Mouse (Mus musculus) mature B cell (primary cell): ENCODE data around the gene Aip.

Source experiments
- in situ Hi-C: fragments of 300-500 bp; cut with MboI; formaldehyde crosslinking; loops from 2 replicates; pipeline ENCODE4 v1.14.3; 2019

Aip gene

DNA sequence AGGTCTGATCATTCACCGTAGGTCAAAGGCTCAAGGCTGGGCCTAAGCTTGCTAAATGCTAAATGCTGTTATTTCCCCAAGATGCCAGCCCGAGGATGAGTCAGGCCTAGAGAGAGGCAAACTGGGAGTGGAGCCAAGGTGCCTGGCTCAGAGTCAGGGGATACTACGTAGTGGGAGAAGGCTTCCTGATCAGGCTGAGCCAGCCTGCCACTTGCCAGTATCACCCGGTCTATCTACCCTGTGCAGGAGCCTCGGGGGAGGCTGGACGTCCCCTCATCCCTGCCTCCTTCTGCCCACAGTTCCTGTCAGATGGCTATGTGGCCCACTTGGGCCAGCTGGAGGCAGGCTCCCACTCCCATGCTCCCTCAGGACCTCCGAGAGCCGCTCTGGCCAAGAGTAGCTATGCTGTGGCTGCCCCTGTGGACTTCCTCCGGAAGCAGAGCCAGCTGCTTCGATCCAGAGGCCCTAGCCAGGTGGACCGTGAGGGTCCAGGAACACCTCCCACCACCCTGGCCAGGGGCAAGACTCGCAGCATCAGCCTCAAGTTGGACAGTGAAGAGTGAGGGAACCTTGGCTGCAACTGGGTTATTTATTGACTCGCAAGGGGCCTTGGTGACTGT, 12.4 kb downstream of the Aip start:
- in situ Hi-C loops, result no loop called here

DNA sequence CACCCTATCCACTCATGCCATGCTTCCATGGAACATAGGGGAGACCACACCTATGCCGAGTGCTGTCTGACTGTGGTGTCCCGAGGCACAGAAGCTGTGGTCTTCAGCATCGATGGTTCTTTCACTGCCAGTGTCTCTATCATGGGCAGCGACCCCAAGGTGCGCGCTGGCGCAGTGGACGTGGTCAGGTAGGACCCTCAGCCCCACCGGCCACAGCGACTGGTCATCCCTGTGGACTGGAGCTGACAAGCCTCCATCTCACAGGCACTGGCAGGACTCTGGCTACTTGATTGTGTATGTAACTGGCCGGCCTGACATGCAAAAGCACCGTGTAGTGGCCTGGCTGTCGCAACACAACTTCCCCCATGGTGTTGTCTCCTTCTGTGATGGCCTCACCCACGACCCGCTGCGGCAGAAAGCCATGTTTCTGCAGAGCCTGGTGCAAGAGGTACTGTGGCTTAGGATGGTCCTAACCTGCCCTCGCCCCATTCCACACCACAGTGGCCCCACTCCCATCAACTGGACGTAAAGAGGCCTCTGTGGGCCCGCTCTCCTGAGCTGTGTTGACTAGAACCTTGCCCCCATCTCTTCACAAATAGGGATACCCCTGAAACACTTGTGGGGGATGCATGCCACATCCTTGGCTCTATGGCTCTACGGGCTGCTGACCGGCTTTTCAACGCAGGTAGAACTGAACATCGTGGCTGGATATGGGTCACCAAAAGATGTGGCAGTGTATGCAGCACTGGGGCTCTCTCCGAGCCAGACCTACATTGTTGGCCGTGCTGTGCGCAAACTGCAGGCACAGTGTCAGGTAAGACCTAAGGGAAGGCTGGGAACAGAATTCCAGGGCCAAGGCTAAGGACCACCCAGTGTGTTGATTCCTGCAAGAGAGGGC, 13.3 kb downstream of the Aip start:
- in situ Hi-C loops, result no loop called here

DNA sequence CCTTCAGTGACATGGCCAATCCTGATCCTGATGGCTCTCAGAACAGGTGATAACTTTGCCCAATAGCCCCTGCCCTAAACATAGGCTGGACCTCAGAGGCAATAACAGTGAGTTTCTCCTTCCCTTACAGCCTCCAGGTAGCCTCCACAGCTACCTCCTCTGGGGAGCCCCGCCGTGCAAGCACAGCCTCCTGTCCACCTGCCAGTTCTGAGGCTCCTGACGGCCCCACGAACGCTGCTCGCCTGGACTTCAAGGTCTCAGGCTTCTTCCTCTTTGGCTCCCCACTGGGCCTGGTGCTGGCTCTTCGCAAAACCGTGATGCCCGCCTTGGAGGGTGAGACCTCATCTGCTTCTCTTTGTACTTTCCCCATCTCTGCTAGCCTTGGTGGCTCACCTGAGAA, 17.1 kb downstream of the Aip start:
- in situ Hi-C loops, result no loop called here

DNA sequence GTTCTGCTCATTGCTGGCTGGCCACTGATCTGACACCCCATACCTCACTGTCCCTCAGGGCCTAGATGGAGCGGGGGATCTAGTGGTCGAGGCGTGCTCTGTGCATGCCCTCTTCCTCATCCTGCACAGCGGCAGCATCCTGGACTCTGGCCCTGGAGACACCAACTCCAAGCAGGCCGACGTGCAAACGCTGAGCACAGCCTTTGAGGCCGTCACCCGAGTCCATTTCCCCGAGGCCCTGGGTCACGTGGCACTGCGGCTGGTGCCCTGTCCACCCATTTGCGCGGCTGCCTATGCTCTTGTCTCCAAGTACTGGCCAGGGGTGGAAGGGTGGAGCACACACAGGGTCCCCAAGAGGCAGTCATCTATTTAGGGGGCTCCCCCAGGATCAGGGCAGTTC, 19.0 kb downstream of the Aip start:
- in situ Hi-C loops, result no loop called here

DNA sequence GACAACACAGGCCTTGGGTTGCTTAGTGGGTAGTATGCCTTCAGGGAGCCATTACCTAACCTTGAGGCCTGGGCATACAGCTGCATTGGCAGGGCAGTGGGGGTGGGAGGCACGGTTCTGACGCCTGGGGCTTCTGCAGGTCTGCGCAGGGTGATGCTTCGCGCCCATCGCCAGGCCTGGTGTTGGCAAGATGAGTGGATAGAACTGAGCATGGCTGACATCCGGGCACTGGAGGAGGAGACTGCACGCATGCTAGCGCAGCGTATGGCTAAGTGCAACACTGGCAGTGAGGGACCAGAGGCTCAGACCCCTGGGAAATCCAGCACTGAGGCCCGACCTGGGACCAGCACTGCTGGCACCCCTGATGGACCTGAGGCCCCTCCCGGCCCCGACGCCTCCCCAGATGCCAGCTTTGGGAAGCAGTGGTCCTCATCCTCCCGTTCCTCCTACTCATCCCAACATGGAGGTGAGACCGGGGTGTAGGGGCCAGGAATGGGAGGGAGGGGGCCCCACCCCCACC, 20.9 kb downstream of the Aip start:
- in situ Hi-C loops, result no loop called here

DNA sequence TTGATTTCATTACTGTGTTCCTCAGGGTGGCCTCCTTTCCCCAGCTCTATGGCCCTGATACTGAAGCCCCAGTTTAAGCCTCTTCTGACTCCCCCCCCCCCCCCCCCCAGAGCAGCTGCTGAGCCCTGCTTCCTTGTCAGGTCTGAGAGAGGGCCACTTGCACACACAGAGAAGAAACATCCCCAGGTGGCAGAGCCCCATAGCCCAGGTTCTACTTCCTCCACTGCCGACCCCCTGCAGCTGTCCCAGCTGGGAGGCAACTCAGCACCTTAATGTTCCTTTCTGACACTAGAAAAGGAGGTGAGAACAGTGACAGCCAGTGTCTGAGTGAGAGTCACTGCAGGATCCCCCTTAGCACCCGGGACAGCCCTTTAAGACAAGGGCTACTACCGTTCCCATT, 21.9 kb downstream of the Aip start:
- in situ Hi-C loops, result no loop called here

DNA sequence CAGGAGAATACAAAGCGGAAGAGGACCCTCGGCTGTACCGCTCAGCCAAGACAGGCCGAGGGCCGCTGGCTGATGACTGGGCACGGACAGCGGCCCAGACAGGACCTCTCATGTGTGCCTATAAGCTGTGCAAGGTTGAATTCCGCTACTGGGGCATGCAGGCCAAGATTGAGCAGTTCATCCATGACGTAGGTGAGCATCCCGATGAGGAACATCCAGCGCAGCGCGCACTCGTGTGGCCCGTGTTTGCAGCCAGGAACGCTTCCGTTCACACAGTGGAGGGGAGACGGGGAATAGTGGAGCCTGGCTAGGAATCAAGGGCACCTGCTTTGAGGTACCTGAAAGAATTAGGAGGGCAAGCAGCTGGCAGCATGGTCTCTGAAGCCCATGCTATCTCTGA, 22.4 kb downstream of the Aip start:
- in situ Hi-C loops, result no loop called here

DNA sequence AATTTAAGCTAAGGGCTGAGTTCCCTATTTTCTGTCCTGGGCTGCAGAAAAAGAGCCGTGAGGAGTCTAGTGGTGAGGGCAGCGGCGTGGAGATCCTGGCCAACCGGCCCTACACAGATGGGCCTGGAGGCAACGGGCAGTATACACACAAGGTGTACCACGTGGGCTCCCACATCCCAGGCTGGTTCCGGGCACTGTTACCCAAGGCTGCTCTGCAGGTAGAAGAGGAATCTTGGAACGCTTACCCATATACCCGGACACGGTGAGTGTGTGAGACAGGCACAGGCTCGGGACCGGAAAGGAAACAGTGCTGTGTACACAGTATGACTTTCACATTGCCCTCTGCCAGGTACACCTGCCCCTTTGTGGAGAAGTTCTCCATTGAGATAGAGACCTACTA, 23.0 kb downstream of the Aip start:
- in situ Hi-C loops, result no loop called here

DNA sequence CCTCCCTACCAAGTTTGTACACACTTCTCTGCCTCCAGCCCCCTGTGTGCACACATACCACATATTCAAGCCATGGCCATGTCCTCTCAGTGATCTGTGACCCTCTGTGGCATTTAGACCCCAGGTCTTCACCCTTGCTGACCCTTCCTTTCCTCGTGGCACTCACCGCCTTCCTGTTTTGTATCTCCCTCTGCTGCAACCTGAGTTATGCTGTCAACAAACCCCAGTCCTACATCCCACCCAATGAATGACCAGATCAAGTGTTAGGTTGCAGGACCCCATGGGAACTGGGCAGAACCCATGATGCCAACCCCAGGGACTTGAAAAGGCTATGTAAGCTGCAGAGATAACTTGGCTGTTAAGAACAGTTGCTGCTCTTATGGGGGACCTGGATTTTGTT, 23.6 kb downstream of the Aip start:
- in situ Hi-C loops, result no loop called here

DNA sequence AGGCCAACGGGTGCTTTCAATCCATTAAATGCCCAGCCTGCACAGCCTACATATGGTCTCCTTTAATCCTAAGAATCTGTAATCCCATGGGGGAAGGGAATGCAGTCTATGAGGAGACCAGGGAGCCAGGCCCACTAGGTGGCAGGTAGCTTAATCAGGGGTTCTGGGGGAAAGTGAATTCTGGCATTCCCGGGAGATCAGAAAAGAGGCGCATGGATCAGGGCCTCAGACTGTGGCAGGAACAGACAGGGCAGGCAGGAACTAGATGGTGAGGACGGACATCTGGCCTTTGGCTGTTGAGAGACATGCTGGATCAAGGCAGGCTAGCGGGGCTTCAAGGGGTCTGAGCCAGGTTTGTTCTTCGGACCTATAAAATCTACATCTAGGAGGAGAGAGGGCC, 24.2 kb downstream of the Aip start:
- in situ Hi-C loops, result no loop called here

DNA sequence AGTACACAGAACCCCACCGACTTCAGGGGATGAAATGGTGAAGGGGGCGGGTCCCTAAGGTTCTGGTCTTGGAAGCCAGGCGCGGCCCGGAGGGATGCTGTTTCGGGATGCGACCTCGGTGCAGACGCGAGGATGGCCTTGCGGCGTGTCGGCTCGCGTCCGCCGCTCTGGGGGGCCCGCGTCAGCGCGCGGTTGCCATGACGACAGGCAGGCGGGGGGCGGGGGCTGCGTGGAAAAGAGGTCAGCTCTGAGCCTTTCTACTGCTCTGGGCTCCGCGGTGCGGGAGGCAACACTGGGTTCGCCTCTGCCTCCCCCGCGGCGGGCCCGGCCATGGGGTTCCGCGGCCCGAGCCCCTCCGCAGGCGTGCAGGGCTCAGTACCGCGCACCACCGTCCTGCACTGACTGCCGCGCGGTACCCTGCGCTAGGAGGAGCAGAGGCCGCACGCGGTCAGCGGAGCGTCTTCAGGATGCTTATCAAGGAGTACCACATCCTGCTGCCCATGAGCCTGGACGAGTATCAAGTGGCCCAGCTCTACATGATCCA, 24.9 kb downstream of the Aip start:
- in situ Hi-C loops, result no loop called here

DNA sequence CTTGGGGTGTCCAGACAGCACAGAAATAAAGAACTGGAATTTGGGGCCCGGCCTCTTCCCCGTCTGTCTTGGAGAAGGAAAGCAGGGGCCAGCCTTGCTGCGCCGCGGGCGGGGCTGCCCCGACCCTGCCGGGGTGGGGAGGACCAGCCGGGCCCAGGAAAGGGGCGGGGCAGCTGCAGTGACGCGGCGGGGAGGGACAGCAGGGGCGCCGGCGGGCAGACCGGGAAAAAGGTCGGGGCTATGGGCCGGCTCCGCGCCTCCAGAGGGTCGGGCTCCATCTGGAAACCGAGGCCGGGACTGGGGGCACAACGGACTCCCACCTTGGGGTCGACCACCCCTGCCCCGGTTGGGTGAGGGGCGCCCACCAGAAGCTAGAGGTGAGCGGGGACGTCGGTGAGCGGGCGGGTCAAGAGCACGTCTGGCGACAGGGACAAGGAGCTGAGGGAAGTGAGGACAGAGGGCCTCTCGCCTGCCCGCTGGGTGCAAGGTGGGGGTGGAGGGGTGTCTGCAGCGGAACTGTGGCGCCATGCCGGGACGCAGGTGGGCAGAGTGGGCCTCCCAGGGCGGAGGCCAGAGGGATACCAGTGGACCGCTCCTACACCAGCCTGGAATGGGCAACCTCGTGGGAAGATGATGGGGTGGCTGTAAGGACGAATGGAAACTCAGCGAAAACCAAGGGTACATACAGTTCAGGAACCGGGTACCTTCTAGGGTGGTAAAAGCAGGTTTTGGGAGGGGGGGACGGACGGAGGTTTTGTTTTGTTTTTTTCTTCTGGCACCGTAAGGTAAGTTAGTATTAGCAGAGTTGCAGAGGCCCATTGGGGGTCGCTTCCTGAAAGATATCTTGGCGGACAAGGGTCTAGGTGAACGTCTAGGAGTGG, 25.6 kb downstream of the Aip start, which contains the start of gene Pitpnm1:
Gene Pitpnm1 (plus strand): TSS at position 162 of the 881 bp plus-strand sequence.
- in situ Hi-C loops, result no loop called here

DNA sequence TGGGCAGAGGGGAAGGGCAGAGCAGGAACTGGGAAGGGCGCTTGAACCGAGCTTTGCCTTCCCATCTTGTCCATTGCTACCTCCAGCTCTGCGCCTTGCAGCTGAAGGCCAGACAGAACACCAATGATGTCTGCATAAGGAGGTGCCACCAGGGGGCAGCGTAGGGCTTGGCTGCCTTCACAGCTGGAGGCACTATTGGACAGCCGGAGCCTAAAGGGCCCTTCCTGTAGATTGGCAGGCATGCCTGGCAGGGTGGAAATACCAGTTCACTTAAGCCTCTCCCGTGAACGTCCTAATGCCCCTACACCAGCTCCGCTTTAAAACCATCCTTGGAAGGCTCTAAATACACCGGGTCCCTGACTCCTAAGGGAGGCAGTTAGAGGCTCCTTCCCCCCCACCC, 26.6 kb downstream of the Aip start:
- in situ Hi-C loops, result no loop called here

DNA sequence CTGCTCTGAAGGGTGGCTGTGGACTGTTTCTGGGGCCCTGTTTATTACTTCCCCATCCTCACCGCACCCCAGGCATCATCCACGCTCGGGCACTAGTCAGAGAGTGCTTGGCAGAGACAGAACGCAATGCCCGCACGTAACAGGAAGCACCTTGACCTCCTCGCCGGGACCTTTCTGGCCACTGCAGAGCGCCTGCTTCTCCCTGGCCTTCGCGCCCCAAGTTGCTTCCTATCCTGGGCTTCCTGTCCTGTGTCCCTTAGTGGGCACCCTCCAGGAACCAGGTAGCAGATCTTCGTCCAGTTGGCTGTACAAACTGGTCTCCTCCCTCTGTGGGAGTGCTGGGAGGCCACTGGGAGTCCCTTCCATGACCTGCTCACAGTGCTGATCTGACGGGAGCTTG, 27.2 kb downstream of the Aip start:
- in situ Hi-C loops, result no loop called here

DNA sequence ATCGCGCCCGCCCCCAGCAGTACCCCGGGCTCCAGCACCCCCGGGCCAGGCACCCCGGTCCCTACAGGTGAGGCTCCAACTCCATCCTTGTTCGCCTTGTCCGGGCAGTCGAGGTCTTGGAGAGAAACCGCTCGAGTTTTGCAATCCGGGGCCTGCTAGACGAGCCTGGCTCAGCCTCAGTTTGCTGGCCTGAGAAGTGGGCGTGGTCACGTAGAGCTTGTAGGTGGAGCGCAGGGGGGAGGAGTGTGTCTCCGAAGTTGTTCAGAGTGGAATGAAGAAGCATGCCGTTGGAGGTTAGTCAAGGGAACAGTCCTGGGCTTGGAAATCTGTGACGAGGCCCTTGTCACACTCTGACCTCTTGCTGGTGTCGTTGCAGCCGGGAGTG, 28.2 kb downstream of the Aip start:
- in situ Hi-C loops, result no loop called here

DNA sequence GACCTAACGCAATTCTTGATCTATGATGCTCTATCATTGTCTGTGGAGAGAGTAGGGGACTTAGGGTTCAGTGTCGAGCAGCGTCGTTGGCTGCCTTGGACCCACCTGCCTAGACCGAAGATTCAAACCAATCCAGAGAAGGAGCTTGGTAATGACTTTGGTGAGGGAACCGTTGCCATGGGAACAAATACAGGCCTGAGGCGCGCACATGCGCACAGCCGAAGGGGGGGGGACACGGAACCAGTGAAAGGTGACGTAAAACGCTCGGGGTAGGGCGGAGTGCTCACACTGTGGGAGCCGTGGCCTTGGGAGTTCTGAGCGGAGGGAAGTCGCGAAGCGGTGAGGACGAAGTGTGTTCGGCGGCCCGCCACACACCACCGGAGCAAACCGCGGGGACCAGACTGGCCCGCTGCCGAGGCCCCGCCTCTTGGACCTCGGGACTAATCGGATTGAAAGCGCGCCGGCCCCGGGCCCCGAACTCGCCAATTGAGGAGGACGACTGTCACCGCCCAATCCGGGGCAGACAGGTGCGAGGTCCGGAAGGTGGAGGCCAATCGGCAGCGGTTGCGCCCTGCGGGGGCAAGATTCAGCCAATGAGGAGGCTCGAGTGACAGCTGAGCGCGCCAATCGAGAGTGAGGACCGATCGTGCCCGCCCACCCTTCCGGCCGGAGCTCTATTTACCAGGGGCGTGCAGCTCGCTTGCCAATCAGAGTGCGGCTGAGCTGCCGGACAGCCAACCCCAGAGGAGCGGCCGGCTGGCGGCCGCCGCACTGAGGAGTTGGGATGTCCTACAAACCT, 28.8 kb downstream of the Aip start, which contains the start of gene Cdk2ap2:
Gene Cdk2ap2 (plus strand): TSS at position 541 of the 799 bp plus-strand sequence.
- in situ Hi-C loops, result no loop called here

DNA sequence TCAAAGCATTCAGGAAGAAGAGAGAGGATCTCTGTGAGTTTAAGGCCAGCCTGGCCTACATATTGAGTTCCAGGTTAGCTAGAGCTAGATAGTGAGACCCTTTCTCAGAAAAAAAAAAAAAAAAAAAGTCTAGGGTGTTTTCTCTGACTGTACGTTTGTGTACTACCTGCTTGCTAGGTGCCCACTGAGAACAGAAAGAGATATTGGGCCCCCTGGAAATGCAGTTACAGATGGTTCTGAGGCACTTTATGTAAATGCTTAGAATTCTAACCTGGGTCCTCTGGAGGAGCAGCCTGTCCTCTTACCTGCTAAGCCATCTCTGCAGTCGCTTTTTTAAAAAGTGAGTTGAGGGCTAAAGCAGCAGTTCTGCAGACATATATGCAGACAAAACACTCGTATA, 29.9 kb downstream of the Aip start:
- in situ Hi-C loops, result no loop called here

DNA sequence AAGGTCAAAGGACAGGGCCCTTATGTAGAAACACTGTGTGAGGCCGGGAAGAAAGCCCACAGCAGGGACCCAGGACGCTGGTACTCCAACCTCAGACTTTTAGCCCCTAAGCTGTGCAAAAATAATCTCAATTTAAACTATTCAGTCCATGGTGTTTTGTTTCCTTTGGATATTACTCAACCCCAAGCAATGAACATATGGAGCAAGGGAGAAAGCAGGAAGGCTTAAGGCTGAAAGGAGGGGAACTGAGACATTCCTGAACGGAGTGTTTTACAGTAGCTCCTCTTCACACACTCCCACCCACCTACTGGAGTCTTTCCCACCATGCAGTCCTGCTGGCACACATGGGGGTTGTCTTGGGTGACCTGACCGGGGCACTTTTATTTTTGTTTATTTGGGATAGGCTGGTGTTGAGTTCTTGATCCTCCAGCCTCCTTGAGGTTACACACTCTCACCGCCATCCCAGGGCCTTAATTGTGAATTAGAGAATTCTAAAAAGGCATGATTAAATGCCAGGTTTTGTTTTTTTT, 30.8 kb downstream of the Aip start:
- in situ Hi-C loops, result no loop called here

DNA sequence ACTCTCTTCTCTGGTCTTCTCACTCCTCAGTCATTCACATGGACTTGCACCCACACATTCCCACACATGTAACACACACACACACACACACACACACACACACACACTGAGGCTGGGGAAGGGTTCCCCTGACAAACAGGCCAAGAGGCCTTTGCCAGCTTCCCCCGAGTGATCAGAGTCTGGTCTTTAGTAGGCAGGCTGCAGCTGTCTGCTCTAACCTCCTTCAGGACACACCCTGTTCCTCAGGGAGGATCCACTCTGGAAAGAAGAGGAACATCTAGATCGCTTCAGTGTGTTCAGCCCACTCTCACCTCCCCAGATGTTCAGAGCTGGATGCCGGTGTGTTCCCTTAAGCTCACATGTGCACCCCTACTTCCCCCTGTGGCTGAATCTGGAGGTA, 31.3 kb downstream of the Aip start:
- in situ Hi-C loops, result no loop called here

DNA sequence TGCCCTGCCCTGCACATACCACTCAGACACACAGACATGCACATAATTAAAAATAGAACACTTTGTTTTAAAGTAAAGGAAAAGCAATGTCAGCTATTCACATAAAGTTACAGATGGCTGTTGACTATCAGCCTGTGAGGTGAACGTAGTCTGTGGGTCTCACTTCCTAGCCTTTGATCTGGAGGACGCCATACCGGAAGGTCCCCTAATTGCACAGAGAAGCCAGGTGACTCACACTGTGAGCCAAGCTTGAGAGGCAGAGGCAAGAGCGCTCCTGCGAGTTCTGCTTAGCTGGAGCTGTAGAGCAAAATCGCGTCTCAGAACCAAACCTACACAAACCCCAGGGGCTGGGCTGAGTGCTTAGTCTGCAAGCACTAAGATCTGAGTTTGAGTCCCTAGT, 31.9 kb downstream of the Aip start:
- in situ Hi-C loops, result no loop called here

DNA sequence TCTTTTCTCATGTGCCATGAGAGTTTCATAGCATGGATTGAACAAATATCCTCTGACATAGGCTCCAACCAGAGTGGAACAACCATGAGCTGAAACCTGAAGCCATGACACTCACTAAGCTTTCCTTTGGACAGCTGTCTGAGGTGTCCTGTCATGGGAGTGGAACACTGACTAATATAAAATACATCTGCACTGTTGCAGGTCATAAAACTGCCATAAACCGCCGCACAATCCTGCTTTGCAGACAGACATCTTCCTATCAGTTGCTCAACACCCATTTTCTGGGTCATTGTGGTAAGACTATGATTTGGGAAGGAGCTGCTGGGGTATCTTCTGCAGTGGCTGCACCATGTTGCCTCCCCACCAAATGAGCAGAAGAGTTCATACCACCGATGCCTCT, 32.9 kb downstream of the Aip start:
- in situ Hi-C loops, result no loop called here
